Mouse (Mus musculus): ENCODE results near the gene Hbq1a.

Hbq1a gene

GRCm38 (mm10) chr11:32331075-32331474, 31.2 kb downstream of the Hbq1a start:
- in situ Hi-C loops (cut with MboI), result no loop called here

- in situ Hi-C loops (cut with MboI), result no loop called here
Measured at GRCm38 (mm10) chr11:32331861-32332260, 32.0 kb downstream of the Hbq1a start.

GRCm38 (mm10) chr11:32333235-32333634, 33.4 kb downstream of the Hbq1a start:
- in situ Hi-C loops (cut with MboI), result no loop called here

GRCm38 (mm10) chr11:32336435-32336907, 36.6 kb downstream of the Hbq1a start:
- in situ Hi-C loops (cut with MboI), result no loop called here

GRCm38 (mm10) chr11:32339131-32339531, 39.3 kb downstream of the Hbq1a start:
- in situ Hi-C loops (cut with MboI), result no loop called here

GRCm38 (mm10) chr11:32340476-32341473, 40.9 kb downstream of the Hbq1a start:
- in situ Hi-C loops (cut with MboI), result no loop called here

- in situ Hi-C loops (cut with MboI), result no loop called here
Measured at GRCm38 (mm10) chr11:32342770-32343191, 42.9 kb downstream of the Hbq1a start.

- in situ Hi-C loops (cut with MboI), result no loop called here
Measured at GRCm38 (mm10) chr11:32343350-32343749, 43.5 kb downstream of the Hbq1a start.

GRCm38 (mm10) chr11:32345504-32346297, 45.8 kb downstream of the Hbq1a start:
- in situ Hi-C loops (cut with MboI), result no loop called here

- in situ Hi-C loops (cut with MboI), result no loop called here
Measured at GRCm38 (mm10) chr11:32347264-32347606, 47.4 kb downstream of the Hbq1a start.

GRCm38 (mm10) chr11:32347607-32348432, 48.0 kb downstream of the Hbq1a start, which contains the start of gene Sh3pxd2b:
Gene Sh3pxd2b (plus strand): TSS chr11:32347820.
- in situ Hi-C loops (cut with MboI), result no loop called here

- in situ Hi-C loops (cut with MboI), result no loop called here
Measured at GRCm38 (mm10) chr11:32348433-32349283, 48.8 kb downstream of the Hbq1a start.

GRCm38 (mm10) chr11:32349284-32349953, 49.5 kb downstream of the Hbq1a start:
- in situ Hi-C loops (cut with MboI), result no loop called here

All from mature B cell (primary cell).